In genomic region chr5:91852330-91852729, GRCm38 (mm10) we compare ENCODE assay signal across 27 mouse cellular contexts.
"Had no signal": no experiment of that assay in that cellular context is flagged by ENCODE, and none has a peak within 500 bp of the region (broad histone marks: within the 10 kb centered on the region; RNA-seq: fewer than 3 reads in every experiment).

No protein-coding gene starts in this region.

- H3K4me2 ChIP-seq: heart, embryonic 11.5 days; heart, embryonic 13.5 days; heart, embryonic 15.5 days; hindbrain, embryonic 12.5 days; hindbrain, embryonic 14.5 days; intestine, embryonic 15.5 days; limb, embryonic 12.5 days had no signal

- H3K4me3 ChIP-seq: gastrocnemius, adult 2 months; heart, adult 2 months; heart, embryonic 13.5 days; heart, embryonic 15.5 days; hindbrain, embryonic 10.5 days; hindbrain, embryonic 12.5 days; intestine, embryonic 15.5 days; layer of hippocampus, adult 2 months; left cerebral cortex, adult 2 months; limb, embryonic 10.5 days; limb, embryonic 12.5 days had no signal

- ATAC-seq: hindbrain, embryonic 16.5 days; inflammation-experienced regulatory T-cells, adult 6 months; intestine, embryonic 15.5 days; intestine, postnatal 0 days had no signal

- H3K36me3 ChIP-seq: heart, embryonic 13.5 days; heart, embryonic 15.5 days; hindbrain, embryonic 10.5 days; hindbrain, embryonic 12.5 days; intestine, embryonic 15.5 days; limb, embryonic 10.5 days; limb, embryonic 12.5 days had no signal

- H3K9ac ChIP-seq: heart, embryonic 13.5 days; heart, embryonic 15.5 days; hindbrain, embryonic 12.5 days; hindbrain, embryonic 14.5 days; intestine, embryonic 15.5 days; limb, embryonic 12.5 days; liver, embryonic 14.5 days had no signal

- H3K4me1 ChIP-seq: heart, embryonic 13.5 days; heart, embryonic 15.5 days; hindbrain, embryonic 10.5 days; hindbrain, embryonic 12.5 days; intestine, embryonic 15.5 days had no signal

- H3K27me3 ChIP-seq: heart, embryonic 13.5 days; heart, embryonic 15.5 days; hindbrain, embryonic 12.5 days; intestine, embryonic 15.5 days; limb, embryonic 12.5 days had no signal

- H3K9me3 ChIP-seq: heart, embryonic 13.5 days; heart, embryonic 15.5 days; hindbrain, embryonic 10.5 days; hindbrain, embryonic 12.5 days; intestine, embryonic 15.5 days; limb, embryonic 10.5 days; limb, embryonic 12.5 days had no signal

- H3K27ac ChIP-seq: gastrocnemius, adult 2 months; heart, adult 2 months; heart, embryonic 13.5 days; heart, embryonic 15.5 days; hindbrain, embryonic 10.5 days; hindbrain, embryonic 12.5 days; hindbrain, embryonic 14.5 days; intestine, embryonic 15.5 days; layer of hippocampus, adult 2 months; left cerebral cortex, adult 2 months; limb, embryonic 10.5 days; limb, embryonic 12.5 days had no signal

- DNase-seq: gastrocnemius, adult 2 months; gastrocnemius, postnatal 10 days; gastrocnemius, postnatal 25 days; heart, adult 2 months; heart, postnatal 14 days; heart, postnatal 36 days; kidney, adult 18-20 months; kidney, adult 8-10 months; kidney, postnatal 10 days; kidney, postnatal 25 days; kidney, postnatal 4 days; liver had no signal
